9 mouse cellular contexts compared by ENCODE assay signal in genomic region chr17:36031583-36032331, GRCm38 (mm10). TPM values are rescaled to one million over a fixed set of nuclear protein-coding genes. Genes with fewer than 3 reads are reported as not detected.
DNase-seq lines count a peak whose midpoint lies in the region; ATAC-seq and TF ChIP-seq lines count a peak whose summit lies in the region.
"Not testable (repeated sequence)": the region's sequence is repeated elsewhere in the genome, so short reads cannot be mapped to it uniquely, and the experiment has no call there.
"Had no signal": no experiment of that assay in that cellular context is flagged by ENCODE, and none has a peak within 500 bp of the region (broad histone marks: within the 10 kb centered on the region; RNA-seq: fewer than 3 reads in every experiment).

No protein-coding gene starts in this region.

- H3K4me1 ChIP-seq in hindbrain, embryonic 16.5 days (ENCODE audit: control insufficient read depth, insufficient read depth, low read depth, low read length) = not testable (repeated sequence)
- peaks cover 14% of the 10 kb centered on the region for H3K4me1 ChIP-seq in neural tube, embryonic 15.5 days

- H3K27ac ChIP-seq in gastrocnemius, adult 2 months = peak overlapping the region; percentile 86
- H3K27ac ChIP-seq in hindbrain, embryonic 16.5 days (ENCODE audit: low read depth, low read length); neural tube, embryonic 15.5 days (replicated peaks): not testable (repeated sequence)

- not testable (repeated sequence) for H3K27me3 ChIP-seq in hindbrain, embryonic 16.5 days (replicated peaks; ENCODE audit: control insufficient read depth, insufficient read depth, low read length); neural tube, embryonic 15.5 days (replicated peaks)

- intact Hi-C loops in gastrocnemius, adult 2 months (cut with DNase I) = not testable (repeated sequence)

- not testable (repeated sequence) for H3K9me3 ChIP-seq in hindbrain, embryonic 16.5 days (ENCODE audit: control insufficient read depth, low read length); neural tube, embryonic 15.5 days (replicated peaks)

- H3K9ac ChIP-seq in hindbrain, embryonic 16.5 days (ENCODE audit: low read depth, low read length) = peak overlapping the region; percentile 57
- peak overlapping the region; percentile 47 for H3K9ac ChIP-seq in neural tube, embryonic 15.5 days (replicated peaks)

- H3K4me2 ChIP-seq in hindbrain, embryonic 16.5 days (ENCODE audit: low read length) = peak overlapping the region; percentile 85
- peak overlapping the region; percentile 92 for H3K4me2 ChIP-seq in neural tube, embryonic 15.5 days

- peak; percentile 42 for DNase-seq in Muller cell, postnatal 12 days (ENCODE audit: inconsistent ontology term)
- DNase-seq in cerebellum, postnatal 36 days = peak; percentile 28 to 38
- peak; percentile 41 for DNase-seq in gastrocnemius, adult 2 months
- DNase-seq in layer of hippocampus, postnatal 36 days = peak; percentile 36 to 40
- peak; percentile 72 for DNase-seq in lung, postnatal 10 days
- peak; percentile 55 for DNase-seq in thymus, postnatal 0 days (ENCODE audit: low spot score)

- WGBS in hindbrain, embryonic 16.5 days = 1% methylated on average over 37 of the region's 40 CpGs
- 1% methylated on average over 40 of the region's 40 CpGs for WGBS in neural tube, embryonic 15.5 days

- peak overlapping the region; percentile 90 for H3K4me3 ChIP-seq in gastrocnemius, adult 2 months
- peak overlapping the region; percentile 46 for H3K4me3 ChIP-seq in hindbrain, embryonic 16.5 days (ENCODE audit: low read length)
- peak overlapping the region; percentile 47 for H3K4me3 ChIP-seq in neural tube, embryonic 15.5 days (replicated peaks)

- ATAC-seq in hindbrain, embryonic 16.5 days = peak; percentile 86
- ATAC-seq in neural tube, embryonic 15.5 days (ENCODE audit: low FRiP score) = peak; percentile 82

- not testable (repeated sequence) for H3K36me3 ChIP-seq in hindbrain, embryonic 16.5 days (ENCODE audit: control insufficient read depth, insufficient read depth, low read length); neural tube, embryonic 15.5 days

- TF ChIP-seq CTCF in gastrocnemius, adult 2 months (IDR thresholded peaks at IDR 0.05) = peak; percentile 61

RNA-seq across cellular contexts. Expression of gene H2-T23, which starts 0.9 kb away (rescaled TPM):
- 1 to 10 TPM; 6.3 to 9.2 TPM for total RNA-seq in gastrocnemius, adult 2 months (2021)
- polyA plus RNA-seq in hindbrain, embryonic 16.5 days (2015; fragmentation: Nextera tagmentation; extraction: Ambion mirVana) = 5.0 and 5.1 TPM in 2 replicates
- total RNA-seq in layer of hippocampus, postnatal 36 days (2021) = 1 to 10 TPM; 4.7 to 5.0 TPM
- polyA plus RNA-seq in neural tube, embryonic 15.5 days (2015; fragmentation: Nextera tagmentation; extraction: Ambion mirVana) = 5.3 and 13.9 TPM in 2 replicates
- 136 and 163 TPM in 2 replicates for polyA plus RNA-seq in thymus, postnatal 0 days (2015; fragmentation: Nextera tagmentation; extraction: Ambion mirVana)

RNA-seq across cellular contexts. Expression of gene H2-T22, which starts 10.8 kb away (rescaled TPM):
- 1 to 10 TPM; 8.8 to 9.7 TPM for total RNA-seq in gastrocnemius, adult 2 months (2021)
- 8.2 and 9.2 TPM in 2 replicates for polyA plus RNA-seq in hindbrain, embryonic 16.5 days (2015; fragmentation: Nextera tagmentation; extraction: Ambion mirVana)
- 10 to 100 TPM in 1 of 2 experiments, 1 to 10 TPM in 1; 9.0 to 11.0 TPM for total RNA-seq in layer of hippocampus, postnatal 36 days (2021)
- polyA plus RNA-seq in neural tube, embryonic 15.5 days (2015; fragmentation: Nextera tagmentation; extraction: Ambion mirVana) = 7.3 and 12.5 TPM in 2 replicates
- 60.4 and 66.8 TPM in 2 replicates for polyA plus RNA-seq in thymus, postnatal 0 days (2015; fragmentation: Nextera tagmentation; extraction: Ambion mirVana)

RNA-seq across cellular contexts. Expression of gene Gm6034, which starts 11.0 kb away (rescaled TPM):
- not detected for total RNA-seq in gastrocnemius, adult 2 months (2021)
- polyA plus RNA-seq in hindbrain, embryonic 16.5 days (2015; fragmentation: Nextera tagmentation; extraction: Ambion mirVana) = not detected in 2 replicates
- under 1 TPM in 1 of 2 experiments, not detected in 1; 0.22 TPM for total RNA-seq in layer of hippocampus, postnatal 36 days (2021)
- not detected in 2 replicates for polyA plus RNA-seq in neural tube, embryonic 15.5 days (2015; fragmentation: Nextera tagmentation; extraction: Ambion mirVana)
- 0.10 and 0.13 TPM in 2 replicates for polyA plus RNA-seq in thymus, postnatal 0 days (2015; fragmentation: Nextera tagmentation; extraction: Ambion mirVana)
- total RNA-seq: left cerebral cortex, adult 18-20 months had no signal

RNA-seq across cellular contexts. Expression of gene H2-T24, which starts 11.4 kb away (rescaled TPM):
- total RNA-seq in gastrocnemius, adult 2 months (2021) = 1 to 10 TPM; 2.0 to 2.5 TPM
- polyA plus RNA-seq in hindbrain, embryonic 16.5 days (2015; fragmentation: Nextera tagmentation; extraction: Ambion mirVana) = 9.6 and 10.3 TPM in 2 replicates
- 1 to 10 TPM; 2.5 to 2.8 TPM for total RNA-seq in layer of hippocampus, postnatal 36 days (2021)
- polyA plus RNA-seq in neural tube, embryonic 15.5 days (2015; fragmentation: Nextera tagmentation; extraction: Ambion mirVana) = 8.6 and 10.0 TPM in 2 replicates
- polyA plus RNA-seq in thymus, postnatal 0 days (2015; fragmentation: Nextera tagmentation; extraction: Ambion mirVana) = 4.2 and 6.5 TPM in 2 replicates

RNA-seq across cellular contexts. Expression of gene Gm11127, which starts 26.4 kb away (rescaled TPM):
- 1 to 10 TPM; 1.5 to 2.1 TPM for total RNA-seq in gastrocnemius, adult 2 months (2021)
- polyA plus RNA-seq in hindbrain, embryonic 16.5 days (2015; fragmentation: Nextera tagmentation; extraction: Ambion mirVana) = not detected in 2 replicates
- 1 to 10 TPM; 1.2 to 1.9 TPM for total RNA-seq in layer of hippocampus, postnatal 36 days (2021)
- polyA plus RNA-seq in neural tube, embryonic 15.5 days (2015; fragmentation: Nextera tagmentation; extraction: Ambion mirVana) = 0.22 TPM in 1 of 2 replicates, not detected in the other
- 0.96 and 1.3 TPM in 2 replicates for polyA plus RNA-seq in thymus, postnatal 0 days (2015; fragmentation: Nextera tagmentation; extraction: Ambion mirVana)
